Mouse (Mus musculus): ENCODE measurements at regions not wholly inside any gene's neighbourhood (a gene's known extent, or its start where the extent isn't known, plus 50 kb on each side); places are given as distances from the start of the nearest gene placed in this dataset.

- no peaks in the 10 kb centered on the region for H3K36me3 ChIP-seq (ENCODE audit: control insufficient read depth, insufficient read depth)
- H3K4me1 ChIP-seq (ENCODE audit: control insufficient read depth, insufficient read depth, low read length) = peaks cover 11% of the 10 kb centered on the region
- peak overlapping the region; percentile 41 for H3K4me2 ChIP-seq (ENCODE audit: low read depth, low read length)
- ATAC-seq (replicated peaks; ENCODE audit: extremely low read depth, insufficient read depth, low FRiP score) = peak; percentile 79
- no peak overlapping the region for H3K4me3 ChIP-seq (ENCODE audit: low read length)
- WGBS = 22% methylated on average over 12 of the region's 12 CpGs
- H3K9me3 ChIP-seq (replicated peaks; ENCODE audit: control insufficient read depth, low read length) = no peaks in the 10 kb centered on the region
- no peak overlapping the region for H3K9ac ChIP-seq (ENCODE audit: low read length)
- H3K27ac ChIP-seq (ENCODE audit: low read length) = peak overlapping the region; percentile 49
- H3K27me3 ChIP-seq (ENCODE audit: control insufficient read depth, insufficient read depth, low read length) = no peaks in the 10 kb centered on the region
Observed at GRCm38 (mm10) chr13:59228059-59228830, 356.8 kb downstream of the Agtpbp1 start.

- no peak overlapping the region for H3K9ac ChIP-seq (ENCODE audit: low read length)
- 71% methylated on average over 13 of the region's 13 CpGs for WGBS
- H3K4me1 ChIP-seq (ENCODE audit: control insufficient read depth, insufficient read depth, low read length) = peaks cover 11% of the 10 kb centered on the region
- H3K4me3 ChIP-seq (ENCODE audit: low read length) = no peak overlapping the region
- no peaks in the 10 kb centered on the region for H3K27me3 ChIP-seq (ENCODE audit: control insufficient read depth, insufficient read depth, low read length)
- no peak overlapping the region for H3K27ac ChIP-seq (ENCODE audit: low read length)
- ATAC-seq (replicated peaks; ENCODE audit: extremely low read depth, insufficient read depth, low FRiP score) = no peak
- no peaks in the 10 kb centered on the region for H3K9me3 ChIP-seq (replicated peaks; ENCODE audit: control insufficient read depth, low read length)
- H3K4me2 ChIP-seq (ENCODE audit: low read depth, low read length) = no peak overlapping the region
- no peaks in the 10 kb centered on the region for H3K36me3 ChIP-seq (ENCODE audit: control insufficient read depth, insufficient read depth)
Observed at GRCm38 (mm10) chr13:59227523-59228058, 357.4 kb downstream of the Agtpbp1 start.

GRCm38 (mm10) chr13:59220587-59220986 is 364.4 kb downstream of the Agtpbp1 start:
- Histone ChIP-seq H3K4me3 (ENCODE audit: low read length) (no peak overlapping the region), H3K4me1 (ENCODE audit: control insufficient read depth, insufficient read depth, low read length) (no peaks in the 10 kb centered on the region), H3K27me3 (ENCODE audit: control insufficient read depth, insufficient read depth, low read length) (no peaks in the 10 kb centered on the region), H3K4me2 (ENCODE audit: low read depth, low read length) (no peak overlapping the region), H3K27ac (ENCODE audit: low read length) (no peak overlapping the region), H3K9ac (ENCODE audit: low read length) (no peak overlapping the region), H3K9me3 (replicated peaks; ENCODE audit: control insufficient read depth, low read length) (no peaks in the 10 kb centered on the region), H3K36me3 (ENCODE audit: control insufficient read depth, insufficient read depth) (no peaks in the 10 kb centered on the region)
- ATAC-seq (replicated peaks; ENCODE audit: extremely low read depth, insufficient read depth, low FRiP score) = no peak
- WGBS = 73% methylated on average over 6 of the region's 6 CpGs

GRCm38 (mm10) chr13:59220156-59220555 is 364.9 kb downstream of the Agtpbp1 start:
- Histone ChIP-seq H3K4me1 (ENCODE audit: control insufficient read depth, insufficient read depth, low read length) (no peaks in the 10 kb centered on the region), H3K9me3 (replicated peaks; ENCODE audit: control insufficient read depth, low read length) (no peaks in the 10 kb centered on the region), H3K9ac (ENCODE audit: low read length) (no peak overlapping the region), H3K27me3 (ENCODE audit: control insufficient read depth, insufficient read depth, low read length) (no peaks in the 10 kb centered on the region), H3K27ac (ENCODE audit: low read length) (no peak overlapping the region), H3K4me2 (ENCODE audit: low read depth, low read length) (no peak overlapping the region), H3K4me3 (ENCODE audit: low read length) (no peak overlapping the region), H3K36me3 (ENCODE audit: control insufficient read depth, insufficient read depth) (no peaks in the 10 kb centered on the region)
- 25% methylated on average over 7 of the region's 7 CpGs for WGBS
- no peak for ATAC-seq (replicated peaks; ENCODE audit: extremely low read depth, insufficient read depth, low FRiP score)

GRCm38 (mm10) chr13:59216686-59217298 is 368.2 kb downstream of the Agtpbp1 start:
- H3K36me3 ChIP-seq (ENCODE audit: control insufficient read depth, insufficient read depth) = no peaks in the 10 kb centered on the region
- no peaks in the 10 kb centered on the region for H3K27me3 ChIP-seq (ENCODE audit: control insufficient read depth, insufficient read depth, low read length)
- no peak overlapping the region for H3K27ac ChIP-seq (ENCODE audit: low read length)
- H3K9me3 ChIP-seq (replicated peaks; ENCODE audit: control insufficient read depth, low read length) = no peaks in the 10 kb centered on the region
- no peak overlapping the region for H3K4me2 ChIP-seq (ENCODE audit: low read depth, low read length)
- 66% methylated on average over 5 of the region's 5 CpGs for WGBS
- no peak overlapping the region for H3K9ac ChIP-seq (ENCODE audit: low read length)
- H3K4me3 ChIP-seq (ENCODE audit: low read length) = no peak overlapping the region
- H3K4me1 ChIP-seq (ENCODE audit: control insufficient read depth, insufficient read depth, low read length) = no peaks in the 10 kb centered on the region
- ATAC-seq (replicated peaks; ENCODE audit: extremely low read depth, insufficient read depth, low FRiP score) = no peak

- Histone ChIP-seq H3K27ac (ENCODE audit: low read length) (no peak overlapping the region), H3K9ac (ENCODE audit: low read length) (no peak overlapping the region), H3K4me3 (ENCODE audit: low read length) (no peak overlapping the region), H3K36me3 (ENCODE audit: control insufficient read depth, insufficient read depth) (no peaks in the 10 kb centered on the region), H3K27me3 (ENCODE audit: control insufficient read depth, insufficient read depth, low read length) (no peaks in the 10 kb centered on the region), H3K9me3 (replicated peaks; ENCODE audit: control insufficient read depth, low read length) (no peaks in the 10 kb centered on the region), H3K4me2 (ENCODE audit: low read depth, low read length) (no peak overlapping the region), H3K4me1 (ENCODE audit: control insufficient read depth, insufficient read depth, low read length) (no peaks in the 10 kb centered on the region)
- ATAC-seq (replicated peaks; ENCODE audit: extremely low read depth, insufficient read depth, low FRiP score) = no peak
- WGBS = 78% methylated on average over 15 of the region's 15 CpGs
Observed at GRCm38 (mm10) chr13:59212296-59212701, 372.7 kb downstream of the Agtpbp1 start.

GRCm38 (mm10) chr13:59210828-59211227 is 374.2 kb downstream of the Agtpbp1 start:
- Histone ChIP-seq H3K27me3 (ENCODE audit: control insufficient read depth, insufficient read depth, low read length) (no peaks in the 10 kb centered on the region), H3K9ac (ENCODE audit: low read length) (no peak overlapping the region), H3K4me3 (ENCODE audit: low read length) (no peak overlapping the region), H3K9me3 (replicated peaks; ENCODE audit: control insufficient read depth, low read length) (no peaks in the 10 kb centered on the region), H3K4me1 (ENCODE audit: control insufficient read depth, insufficient read depth, low read length) (no peaks in the 10 kb centered on the region), H3K36me3 (ENCODE audit: control insufficient read depth, insufficient read depth) (no peaks in the 10 kb centered on the region), H3K4me2 (ENCODE audit: low read depth, low read length) (no peak overlapping the region), H3K27ac (ENCODE audit: low read length) (no peak overlapping the region)
- no peak for ATAC-seq (replicated peaks; ENCODE audit: extremely low read depth, insufficient read depth, low FRiP score)
- 57% methylated on average over 5 of the region's 5 CpGs for WGBS

- H3K9me3 ChIP-seq (replicated peaks; ENCODE audit: control insufficient read depth, low read length) = no peaks in the 10 kb centered on the region
- H3K4me2 ChIP-seq (ENCODE audit: low read depth, low read length) = no peak overlapping the region
- no peak overlapping the region for H3K4me3 ChIP-seq (ENCODE audit: low read length)
- H3K27me3 ChIP-seq (ENCODE audit: control insufficient read depth, insufficient read depth, low read length) = no peaks in the 10 kb centered on the region
- no peak for ATAC-seq (replicated peaks; ENCODE audit: extremely low read depth, insufficient read depth, low FRiP score)
- no peaks in the 10 kb centered on the region for H3K4me1 ChIP-seq (ENCODE audit: control insufficient read depth, insufficient read depth, low read length)
- 80% methylated on average over 3 of the region's 3 CpGs for WGBS
- no peaks in the 10 kb centered on the region for H3K36me3 ChIP-seq (ENCODE audit: control insufficient read depth, insufficient read depth)
- no peak overlapping the region for H3K9ac ChIP-seq (ENCODE audit: low read length)
- H3K27ac ChIP-seq (ENCODE audit: low read length) = no peak overlapping the region
Observed at GRCm38 (mm10) chr13:59206186-59206585, 378.8 kb downstream of the Agtpbp1 start.

- Histone ChIP-seq H3K9ac (ENCODE audit: low read length) (no peak overlapping the region), H3K4me3 (ENCODE audit: low read length) (no peak overlapping the region), H3K4me2 (ENCODE audit: low read depth, low read length) (no peak overlapping the region), H3K36me3 (ENCODE audit: control insufficient read depth, insufficient read depth) (no peaks in the 10 kb centered on the region), H3K9me3 (replicated peaks; ENCODE audit: control insufficient read depth, low read length) (no peaks in the 10 kb centered on the region), H3K27me3 (ENCODE audit: control insufficient read depth, insufficient read depth, low read length) (no peaks in the 10 kb centered on the region), H3K27ac (ENCODE audit: low read length) (no peak overlapping the region), H3K4me1 (ENCODE audit: control insufficient read depth, insufficient read depth, low read length) (no peaks in the 10 kb centered on the region)
- no peak for ATAC-seq (replicated peaks; ENCODE audit: extremely low read depth, insufficient read depth, low FRiP score)
- WGBS = 73% methylated on average over 2 of the region's 2 CpGs
Observed at GRCm38 (mm10) chr13:59204506-59204905, 380.5 kb downstream of the Agtpbp1 start.

Measured in heart, embryonic 16.5 days (tissue).